Mouse (Mus musculus) heart, postnatal 0 days (tissue): ENCODE data around the gene Pde4d. TPM values are rescaled to one million over a fixed set of nuclear protein-coding genes. Genes with fewer than 3 reads are reported as not detected.

ENCODE experiments used
- ATAC-seq: fragments of 200-750 bp; cut with Nextera tagmentation; 2 replicates; pipeline ENCODE4 v1.8.0; 2017; ENCODE audit warnings: low read depth, moderate number of reproducible peaks, moderate library complexity; ENCODE audit not compliant: insufficient read depth
- DNase-seq: peaks from one replicate; pipeline ENCODE4 v3.0.0-alpha.2; 2016; ENCODE audit warnings: low spot score
- H3K27ac ChIP-seq: fragments of 300-500 bp; sonication (generic); 2 replicates; pipeline ENCODE4 v1.5.1; 2014; ENCODE audit warnings: low read depth, mild to moderate bottlenecking
- H3K27me3 ChIP-seq: fragments of 300-500 bp; sonication (generic); 2 replicates; pipeline ENCODE4 v1.6.1; 2014; ENCODE audit warnings: low read length, mixed read lengths; ENCODE audit not compliant: control insufficient read depth, insufficient read depth
- H3K36me3 ChIP-seq: fragments of 300-500 bp; sonication (generic); replicated peaks from 2 replicates; pipeline ENCODE4 v1.6.1; 2014; ENCODE audit warnings: low read length, mixed read lengths; ENCODE audit not compliant: control insufficient read depth, insufficient read depth
- H3K4me1 ChIP-seq: fragments of 300-500 bp; sonication (generic); 2 replicates; pipeline ENCODE4 v1.6.1; 2014; ENCODE audit warnings: antibody characterized with exemption; ENCODE audit not compliant: control insufficient read depth, insufficient read depth
- H3K4me2 ChIP-seq: fragments of 300-500 bp; sonication (generic); 2 replicates; pipeline ENCODE4 v1.6.1; 2014; ENCODE audit warnings: low read depth, mild to moderate bottlenecking, low read length, moderate library complexity
- H3K4me3 ChIP-seq: fragments of 300-500 bp; sonication (generic); 2 replicates; pipeline ENCODE4 v1.5.1; 2014; ENCODE audit warnings: low read depth, low read length
- H3K9ac ChIP-seq: fragments of 300-500 bp; sonication (generic); replicated peaks from 2 replicates; pipeline ENCODE4 v1.6.1; 2014; ENCODE audit warnings: low read depth, low read length, mixed read lengths
- H3K9me3 ChIP-seq: fragments of 300-500 bp; sonication (generic); replicated peaks from 2 replicates; pipeline ENCODE4 v1.6.1; 2016; ENCODE audit warnings: low read length; ENCODE audit not compliant: control insufficient read depth
- CTCF ChIP-seq: IDR thresholded peaks from 2 replicates; pipeline ENCODE4 v1.5.1; 2016; ENCODE audit warnings: antibody characterized with exemption, control low read depth, low read depth
- EP300 ChIP-seq: IDR thresholded peaks from 2 replicates; pipeline ENCODE4 v1.6.1; 2016; ENCODE audit warnings: antibody characterized with exemption, low read depth
- WGBS: fragments of 180-500 bp; shearing (Covaris S2); extraction: QIAGEN DNeasy Blood & Tissue Kit; methylation state at CpG from one replicate; pipeline ENCODE4 v1.1.7; 2014; 5-methylcytosine and 5-hydroxymethylcytosine counted together
- polyA plus RNA-seq: library from polyadenylated mRNA; unstranded; fragments of >200 nt; fragmentation: Nextera tagmentation; extraction: Ambion mirVana; gene quantifications from 2 replicates; pipeline ENCODE4 v1.2.1, GENCODE M21; 2015
- total RNA-seq: library from RNA; depleted of rRNA; stranded (reverse); fragments of >200 nt; gene quantifications from 2 replicates; pipeline ENCODE4 v1.2.3, GENCODE M21; 2014; ENCODE audit warnings: low replicate concordance

Pde4d gene
- total and polyA plus RNA-seq, 2 experiments from 2014 or later: 21.9 to 58.0 TPM

DNA sequence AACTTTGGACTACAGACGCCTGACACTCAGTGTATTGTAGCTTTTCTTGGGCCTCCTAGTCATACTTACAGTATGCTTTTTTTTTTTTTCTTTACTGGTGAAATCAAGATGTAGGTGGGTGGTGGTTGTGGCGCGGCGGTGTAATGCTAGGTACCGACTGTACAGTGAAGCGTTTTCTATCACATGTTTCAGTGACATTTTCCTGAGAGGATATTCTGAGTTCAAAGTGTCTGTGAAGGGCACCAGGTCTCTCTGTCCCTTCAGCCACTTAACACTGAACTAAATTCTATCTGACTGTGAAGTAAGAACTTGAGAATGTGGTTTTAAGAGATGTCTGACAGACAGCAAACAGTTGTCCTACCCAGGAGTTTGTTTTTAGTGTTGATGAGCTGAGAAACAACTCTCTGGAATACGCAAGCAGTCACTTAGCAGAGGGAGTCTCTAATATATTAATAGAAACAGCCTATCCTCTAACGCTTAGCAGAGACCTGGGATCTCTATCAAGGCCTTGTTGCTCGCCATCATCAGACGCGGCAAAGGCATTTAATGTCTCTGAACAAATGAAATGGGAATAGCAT, 1175.1 kb downstream of the Pde4d start:
- no peaks in the 10 kb centered on the region for H3K4me1 ChIP-seq
- no peaks in the 10 kb centered on the region for H3K27me3 ChIP-seq
- peak overlapping the region; percentile 72 for H3K27ac ChIP-seq
- H3K9me3 ChIP-seq: no peaks in the 10 kb centered on the region
- no peak for DNase-seq
- TF ChIP-seq CTCF (no peak), EP300 (no peak)
- 0 out of 2 replicates have a peak overlapping the region, but pooled peaks have one; percentile 2 for H3K4me2 ChIP-seq
- WGBS: 50% methylated on average over 11 of the region's 11 CpGs
- H3K9ac ChIP-seq: no peak overlapping the region
- peak; percentile 57 for ATAC-seq
- no peak overlapping the region for H3K4me3 ChIP-seq
- H3K36me3 ChIP-seq: no peaks in the 10 kb centered on the region

DNA sequence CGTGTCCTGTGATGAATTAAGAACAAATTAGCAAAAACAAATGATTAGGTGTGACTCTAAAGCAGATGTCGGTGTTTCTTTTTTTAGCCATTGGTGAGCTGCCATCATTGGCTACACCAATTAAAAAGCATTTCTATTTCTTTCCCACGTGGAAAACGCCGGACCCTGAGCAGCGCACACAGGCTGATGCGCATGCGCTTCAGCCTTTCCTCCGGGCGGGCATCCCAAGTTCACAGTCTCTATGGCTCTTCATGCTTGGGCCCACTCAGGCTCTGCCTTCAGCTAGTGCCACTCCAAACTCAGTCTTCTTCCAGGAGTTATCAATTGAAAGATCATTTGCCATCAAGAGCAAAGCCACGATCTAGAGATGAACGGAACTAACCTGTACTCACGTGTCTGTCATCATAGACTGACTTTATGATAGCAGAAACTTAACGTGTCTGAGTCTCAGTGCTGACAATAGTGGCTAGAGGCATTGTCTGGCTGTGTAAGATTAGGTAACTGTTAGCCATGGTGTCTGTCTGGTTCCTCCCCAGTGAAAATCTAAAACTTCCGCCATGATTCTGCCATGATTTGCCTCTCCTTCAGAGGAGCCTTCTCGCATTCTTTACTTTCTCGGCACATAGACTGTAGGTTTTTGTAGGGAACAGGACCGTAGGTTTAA, 1175.8 kb downstream of the Pde4d start:
- no peak for ATAC-seq
- H3K4me1 ChIP-seq: no peaks in the 10 kb centered on the region
- no peak overlapping the region for H3K9ac ChIP-seq
- no peak for DNase-seq
- no peaks in the 10 kb centered on the region for H3K27me3 ChIP-seq
- 0 out of 2 replicates have a peak overlapping the region, but pooled peaks have one; percentile 2 for H3K4me2 ChIP-seq
- TF ChIP-seq EP300: no peak
- H3K27ac ChIP-seq: peak overlapping the region; percentile 72; the same call in 1 of the 2 replicates
- WGBS: 74% methylated on average over 18 of the region's 18 CpGs
- H3K36me3 ChIP-seq: no peaks in the 10 kb centered on the region
- H3K9me3 ChIP-seq: no peaks in the 10 kb centered on the region
- H3K4me3 ChIP-seq: no peak overlapping the region

GRCm38 (mm10) chr13:109627265-109627664, 1177.5 kb downstream of the Pde4d start:
- DNase-seq: no peak
- 77% methylated on average over 2 of the region's 2 CpGs for WGBS
- H3K9me3 ChIP-seq: no peaks in the 10 kb centered on the region

GRCm38 (mm10) chr13:109628606-109629005, 1178.9 kb downstream of the Pde4d start:
- Histone ChIP-seq H3K4me2 (no peak overlapping the region), H3K9me3 (no peaks in the 10 kb centered on the region), H3K27ac (no peak overlapping the region), H3K27me3 (no peaks in the 10 kb centered on the region), H3K4me1 (peaks cover 14% of the 10 kb centered on the region), H3K4me3 (no peak overlapping the region), H3K36me3 (no peaks in the 10 kb centered on the region), H3K9ac (no peak overlapping the region)
- DNase-seq (no peak), ATAC-seq (no peak)
- TF ChIP-seq CTCF (no peak), EP300 (no peak)
- WGBS: 92% methylated on average over 4 of the region's 4 CpGs

More at GRCm38 (mm10) chr13:109627265-109627664, 1177.5 kb downstream of the Pde4d start:
- TF ChIP-seq CTCF: no peak
- Histone ChIP-seq H3K4me3 (no peak overlapping the region), H3K4me2 (no peak overlapping the region), H3K9ac (no peak overlapping the region), H3K27ac (no peak overlapping the region), H3K27me3 (no peaks in the 10 kb centered on the region), H3K4me1 (peaks cover 11% of the 10 kb centered on the region), H3K36me3 (no peaks in the 10 kb centered on the region)
- no peak for ATAC-seq

GRCm38 (mm10) chr13:109629216-109629615, 1179.5 kb downstream of the Pde4d start:
- no peak overlapping the region for H3K27ac ChIP-seq
- ATAC-seq (no peak), DNase-seq (no peak)
- H3K9ac ChIP-seq: no peak overlapping the region
- H3K27me3 ChIP-seq: no peaks in the 10 kb centered on the region
- WGBS: 90% methylated on average over 5 of the region's 5 CpGs
- no peaks in the 10 kb centered on the region for H3K36me3 ChIP-seq
- H3K4me3 ChIP-seq: no peak overlapping the region
- no peaks in the 10 kb centered on the region for H3K9me3 ChIP-seq
- H3K4me2 ChIP-seq: no peak overlapping the region
- H3K4me1 ChIP-seq: peaks cover 14% of the 10 kb centered on the region
- TF ChIP-seq EP300 (no peak), CTCF (no peak)
